Mouse (Mus musculus) hindbrain, embryonic 13.5 days (tissue): ENCODE data around the gene Fbxl20. TPM values are rescaled to one million over a fixed set of nuclear protein-coding genes. Genes with fewer than 3 reads are reported as not detected.
"Not testable (repeated sequence)": the region's sequence is repeated elsewhere in the genome, so short reads cannot be mapped to it uniquely, and the experiment has no call there.

Experiments
- ATAC-seq: fragments of 200-750 bp; cut with Nextera tagmentation; 2 replicates; pipeline ENCODE4 v1.8.0; 2017; ENCODE audit warnings: moderate TSS enrichment; ENCODE audit not compliant: low FRiP score
- H3K27ac ChIP-seq: fragments of 300-500 bp; sonication (generic); 2 replicates; pipeline ENCODE4 v1.5.1; 2015; ENCODE audit warnings: inconsistent platforms, mild to moderate bottlenecking, moderate library complexity
- H3K27me3 ChIP-seq: fragments of 300-500 bp; sonication (generic); 2 replicates; pipeline ENCODE4 v1.6.1; 2015; ENCODE audit warnings: mild to moderate bottlenecking, inconsistent platforms
- H3K36me3 ChIP-seq: fragments of 300-500 bp; sonication (generic); 2 replicates; pipeline ENCODE4 v1.6.1; 2015; ENCODE audit warnings: mild to moderate bottlenecking, inconsistent platforms
- H3K4me1 ChIP-seq: fragments of 300-500 bp; sonication (generic); replicated peaks from 2 replicates; pipeline ENCODE4 v1.6.1; 2015; ENCODE audit warnings: inconsistent platforms
- H3K4me2 ChIP-seq: fragments of 300-500 bp; sonication (generic); 2 replicates; pipeline ENCODE4 v1.6.1; 2015; ENCODE audit warnings: inconsistent platforms, mild to moderate bottlenecking, moderate library complexity
- H3K4me3 ChIP-seq: fragments of 300-500 bp; sonication (generic); 2 replicates; pipeline ENCODE4 v1.5.1; 2015; ENCODE audit warnings: mild to moderate bottlenecking, inconsistent platforms
- H3K9ac ChIP-seq: fragments of 300-500 bp; sonication (generic); 2 replicates; pipeline ENCODE4 v1.6.1; 2015; ENCODE audit warnings: mild to moderate bottlenecking, inconsistent platforms
- H3K9me3 ChIP-seq: fragments of 300-500 bp; sonication (generic); 2 replicates; pipeline ENCODE4 v1.6.1; 2016; ENCODE audit warnings: inconsistent platforms
- WGBS: fragments of 180-500 bp; shearing (Covaris S2); methylation state at CpG from one replicate; pipeline ENCODE4 v1.1.7; 2015; 5-methylcytosine and 5-hydroxymethylcytosine counted together
- polyA plus RNA-seq: library from polyadenylated mRNA; unstranded; fragments of >200 nt; fragmentation: Nextera tagmentation; extraction: Ambion mirVana; gene quantifications from 2 replicates; pipeline ENCODE4 v1.2.1, GENCODE M21; 2015

Gene Fbxl20
- polyA plus RNA-seq, result 26.2 and 30.6 TPM in 2 replicates

DNA sequence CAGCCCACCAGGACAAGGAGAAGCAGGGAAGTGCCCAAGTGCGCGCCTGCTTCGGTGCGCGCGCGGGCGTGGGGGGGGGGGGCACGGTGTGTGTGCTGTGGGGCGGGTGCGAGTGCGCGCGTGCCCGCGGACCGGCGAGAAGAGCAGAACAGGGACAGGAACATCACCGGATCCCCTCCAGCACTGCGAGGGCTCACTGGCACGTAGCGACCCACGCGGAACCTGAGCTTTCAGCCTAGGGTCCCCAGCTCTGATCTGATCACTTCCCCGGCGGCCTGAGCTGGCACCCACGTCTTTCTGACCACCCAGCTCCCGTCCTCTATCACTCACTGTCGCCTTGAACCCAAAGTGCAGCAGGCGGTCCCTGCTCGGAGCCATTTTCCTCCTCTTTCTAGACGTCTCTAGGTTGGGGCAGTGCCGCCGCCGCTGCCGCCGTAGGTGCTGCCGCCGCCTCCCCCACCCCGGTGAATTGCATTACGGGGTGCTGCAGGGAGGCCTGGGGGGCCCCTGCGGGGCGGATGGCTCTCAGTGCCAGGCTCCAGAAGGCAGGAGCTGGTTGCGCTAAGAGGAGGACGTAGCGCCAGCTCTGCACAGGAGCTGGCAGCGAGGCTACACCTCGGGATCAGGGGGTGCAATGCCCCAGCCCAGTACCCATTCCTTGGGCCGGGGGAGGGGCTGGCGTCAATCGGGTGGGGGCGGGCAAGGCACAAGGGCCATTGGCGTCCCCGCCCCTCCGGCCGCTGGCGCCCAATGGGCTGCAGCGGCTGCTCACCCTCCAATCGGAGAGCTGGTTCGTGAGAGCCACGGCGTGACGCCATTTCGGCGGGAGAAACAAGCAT, at the start of gene Fbxl20:
Fbxl20 (minus strand) TSS at position 618 of the 839 bp plus-strand sequence.
- no peaks in the 10 kb centered on the region for H3K9me3 ChIP-seq
- H3K36me3 ChIP-seq, result peaks cover 14% of the 10 kb centered on the region
- H3K4me1 ChIP-seq, result peaks cover 33% of the 10 kb centered on the region
- no peaks in the 10 kb centered on the region for H3K27me3 ChIP-seq
- H3K4me2 ChIP-seq, result peak within 1 kb of the TSS; percentile 75
- peak; percentile 87 for ATAC-seq
- peak within 1 kb of the TSS; percentile 95 for H3K9ac ChIP-seq
- H3K27ac ChIP-seq, result peak within 1 kb of the TSS; percentile 99
- WGBS, result under 1% methylated on average over 64 of the region's 65 CpGs
- H3K4me3 ChIP-seq, result peak within 1 kb of the TSS; percentile 96

DNA sequence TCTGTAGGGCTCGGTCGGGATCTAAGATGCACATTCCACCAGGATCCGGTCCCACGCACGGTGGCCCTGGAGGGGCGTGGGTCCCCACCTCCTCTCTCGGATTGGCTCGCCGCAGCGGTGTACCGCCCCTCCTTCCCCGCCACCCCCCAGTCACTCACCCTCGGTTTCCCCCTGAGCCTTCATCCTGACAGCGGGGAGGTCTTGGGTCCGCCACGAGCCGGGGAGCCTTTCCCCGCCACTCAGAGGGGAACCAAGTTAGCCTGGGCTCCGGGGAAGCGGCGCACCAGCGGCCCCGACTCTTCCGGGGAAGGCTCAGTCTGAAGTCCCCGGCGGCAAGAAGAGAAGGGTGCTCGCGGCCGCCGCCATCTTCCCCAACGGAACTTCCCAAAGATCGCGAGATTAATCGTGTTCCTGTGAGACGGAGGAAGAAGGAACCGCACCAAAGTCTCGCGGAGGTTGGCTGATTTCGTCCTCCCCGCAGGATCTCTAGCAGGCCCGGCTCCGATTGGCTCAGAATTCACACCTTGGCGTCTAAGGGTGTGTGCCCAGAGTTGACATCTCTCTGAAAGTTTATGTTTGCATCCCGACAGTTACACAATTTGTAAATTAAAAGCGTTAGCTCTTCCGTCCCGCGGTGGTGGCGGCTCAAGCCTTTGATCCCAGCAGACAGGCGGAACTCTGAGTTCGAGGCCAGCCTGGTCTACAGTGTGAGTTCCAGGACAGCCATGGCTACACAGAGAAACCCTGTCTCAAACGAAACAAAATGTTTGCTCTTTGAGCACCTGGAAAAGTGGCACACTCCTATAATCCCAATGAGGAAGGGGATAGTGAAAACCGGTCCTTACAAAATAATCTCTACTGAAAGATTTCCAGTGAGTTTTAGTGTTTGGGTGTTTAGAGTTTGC, 43.0 kb upstream of the Fbxl20 start, which contains the start of gene Med1:
Med1 (minus strand) TSS at position 393 of the 905 bp plus-strand sequence.
- Histone ChIP-seq H3K9me3 (no peaks in the 10 kb centered on the region), H3K27ac (peak within 1 kb of the TSS; percentile 95), H3K4me3 (peak within 1 kb of the TSS; percentile 70), H3K9ac (peak within 1 kb of the TSS; percentile 91), H3K27me3 (no peaks in the 10 kb centered on the region), H3K4me2 (peak within 1 kb of the TSS; percentile 82), H3K4me1 (peaks cover 23% of the 10 kb centered on the region), H3K36me3 (peaks cover 21% of the 10 kb centered on the region)
- under 1% methylated on average over 50 of the region's 53 CpGs for WGBS
- peak; percentile 97 for ATAC-seq

DNA sequence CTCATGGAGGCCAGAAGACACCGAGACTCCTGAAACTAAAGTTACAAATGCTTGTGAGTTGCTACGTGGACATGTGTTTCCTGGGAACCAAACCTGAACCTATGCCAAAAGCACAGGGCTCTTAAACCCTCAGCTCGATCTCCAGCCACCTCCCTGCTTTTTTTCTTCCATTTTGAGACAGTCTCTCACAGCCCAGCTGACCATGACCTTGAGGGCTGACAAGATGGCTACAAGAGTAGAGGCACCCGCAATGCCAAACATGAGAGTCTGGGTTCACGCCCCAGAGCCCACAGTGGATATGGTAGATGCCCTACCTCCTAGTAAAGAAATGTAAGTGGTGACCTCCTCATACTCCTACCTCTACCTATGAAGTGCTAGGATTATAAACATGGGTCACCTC, 40.6 kb upstream of the Fbxl20 start:
- H3K9ac ChIP-seq, result peak overlapping the region; percentile 43; the same call in 1 of the 2 replicates
- H3K4me2 ChIP-seq, result no peak overlapping the region
- H3K9me3 ChIP-seq, result no peaks in the 10 kb centered on the region
- peaks cover 23% of the 10 kb centered on the region for H3K4me1 ChIP-seq
- no peak overlapping the region for H3K4me3 ChIP-seq
- H3K36me3 ChIP-seq, result peaks cover 40% of the 10 kb centered on the region
- H3K27me3 ChIP-seq, result no peaks in the 10 kb centered on the region
- 95% methylated on average over 5 of the region's 5 CpGs for WGBS
- no peak overlapping the region for H3K27ac ChIP-seq
- no peak for ATAC-seq

DNA sequence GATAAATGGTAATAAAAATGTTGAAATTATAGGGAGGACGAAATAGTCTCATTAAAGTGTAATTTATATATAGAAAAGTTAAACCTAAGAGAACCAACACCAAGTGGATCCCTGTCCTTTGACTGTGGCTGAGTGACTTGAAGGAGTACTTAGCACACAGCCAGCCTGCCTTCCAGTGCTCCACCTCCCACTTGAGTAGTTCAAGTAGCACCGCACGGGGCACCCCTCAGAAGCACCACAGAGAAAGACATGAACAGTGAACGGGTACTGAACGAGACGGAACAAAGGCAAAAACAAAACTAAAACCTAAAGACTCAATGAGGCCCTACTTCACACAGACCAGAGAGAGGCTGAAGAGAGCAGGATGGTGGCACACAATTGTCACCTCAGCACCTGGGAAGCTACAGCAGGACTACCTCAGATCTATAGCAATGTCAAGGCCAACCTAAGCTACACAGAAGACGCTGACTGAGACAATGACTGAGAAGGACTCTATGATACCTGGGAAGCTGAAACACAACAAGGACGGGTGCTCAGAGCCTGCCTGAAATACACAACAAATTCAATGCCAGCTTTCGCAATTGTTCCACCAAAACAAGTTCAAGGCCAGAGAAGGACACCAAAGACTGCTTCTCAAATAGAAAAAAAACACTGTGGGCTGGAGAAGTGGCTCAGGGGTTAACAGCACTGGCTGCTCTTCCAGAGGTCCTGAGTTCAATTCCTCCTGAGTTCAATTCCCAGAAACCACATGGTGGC, 37.6 kb upstream of the Fbxl20 start:
- Histone ChIP-seq H3K36me3 (peaks cover 69% of the 10 kb centered on the region), H3K9ac (no peak overlapping the region), H3K27ac (no peak overlapping the region), H3K9me3 (no peaks in the 10 kb centered on the region), H3K4me1 (peaks cover 20% of the 10 kb centered on the region), H3K4me3 (no peak overlapping the region), H3K4me2 (no peak overlapping the region), H3K27me3 (no peaks in the 10 kb centered on the region)
- ATAC-seq, result no peak
- 95% methylated on average over 9 of the region's 9 CpGs for WGBS

DNA sequence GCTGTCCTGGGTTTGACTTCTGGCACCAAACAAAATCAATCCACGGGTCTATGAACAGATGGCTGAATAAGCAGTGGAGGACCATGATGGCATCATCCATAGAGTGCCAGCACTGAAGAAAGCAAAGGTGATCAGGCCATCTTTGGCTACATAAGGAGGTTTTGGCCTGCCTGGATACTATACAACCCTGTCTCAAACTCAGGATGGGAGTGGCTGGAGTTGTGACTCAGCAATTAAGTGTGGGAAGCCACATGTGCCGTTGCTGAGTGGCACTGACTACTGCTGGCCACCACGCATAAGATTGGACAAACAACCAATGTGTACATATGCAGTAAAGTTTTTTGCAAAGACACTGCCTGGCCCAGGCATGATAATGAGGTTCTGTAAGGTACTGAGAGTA, 31.9 kb upstream of the Fbxl20 start:
- not testable (repeated sequence) for H3K4me3 ChIP-seq, ATAC-seq, H3K9ac ChIP-seq, H3K4me1 ChIP-seq, H3K27ac ChIP-seq, H3K4me2 ChIP-seq, H3K9me3 ChIP-seq, H3K27me3 ChIP-seq
- peaks cover 83% of the 10 kb centered on the region for H3K36me3 ChIP-seq
- WGBS, result 98% methylated on average over 3 of the region's 3 CpGs

DNA sequence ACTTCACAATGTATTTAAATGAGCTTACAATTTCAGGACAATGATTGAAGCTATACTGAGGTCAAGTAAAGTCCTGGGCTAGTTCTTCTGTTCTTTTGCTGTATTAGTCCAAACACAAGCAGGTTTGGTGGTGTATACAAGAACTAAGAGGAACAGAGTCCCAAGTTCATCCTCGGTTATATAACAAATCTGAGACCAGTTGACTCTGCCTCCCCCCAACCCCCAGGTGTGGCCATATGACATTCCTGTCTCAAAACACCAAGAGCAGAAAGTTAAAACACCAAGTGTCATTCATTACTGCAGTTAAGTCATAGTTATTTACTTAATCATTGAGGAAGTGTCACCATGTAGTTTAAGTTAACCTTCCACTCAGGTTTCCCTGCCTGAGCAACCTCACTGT, 18.2 kb upstream of the Fbxl20 start:
- Histone ChIP-seq H3K4me3 (no peak overlapping the region), H3K9ac (no peak overlapping the region), H3K4me2 (no peak overlapping the region), H3K4me1 (no peaks in the 10 kb centered on the region), H3K9me3 (no peaks in the 10 kb centered on the region), H3K27ac (no peak overlapping the region), H3K27me3 (no peaks in the 10 kb centered on the region), H3K36me3 (peaks cover 75% of the 10 kb centered on the region)
- ATAC-seq, result no peak
- WGBS, result 91% methylated on average over 1 of the region's 1 CpGs

DNA sequence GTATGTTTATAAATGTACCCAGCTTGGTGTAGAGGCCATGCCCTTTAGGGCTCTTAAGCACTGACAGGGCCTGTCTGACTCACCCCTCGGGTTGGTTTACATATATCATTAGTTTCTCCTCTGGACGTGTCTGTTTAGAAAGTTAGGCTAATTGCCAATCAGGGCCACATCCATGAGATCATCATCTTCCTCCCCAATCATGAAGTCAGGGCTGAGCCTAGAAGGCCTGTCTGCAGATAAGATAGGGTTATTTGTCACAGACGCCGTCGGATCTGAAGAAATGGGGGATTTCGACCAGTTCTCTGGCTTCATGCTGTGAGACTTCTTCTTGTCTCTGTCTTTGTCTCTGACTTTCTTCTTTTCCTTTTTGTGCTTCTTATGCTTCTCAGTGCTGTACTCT, 4.9 kb upstream of the Fbxl20 start:
- ATAC-seq, result no peak
- H3K27ac ChIP-seq, result no peak overlapping the region
- H3K36me3 ChIP-seq, result peaks cover 57% of the 10 kb centered on the region
- 84% methylated on average over 6 of the region's 6 CpGs for WGBS
- no peak overlapping the region for H3K4me2 ChIP-seq
- H3K9me3 ChIP-seq, result no peaks in the 10 kb centered on the region
- H3K27me3 ChIP-seq, result no peaks in the 10 kb centered on the region
- no peak overlapping the region for H3K9ac ChIP-seq
- H3K4me1 ChIP-seq, result no peaks in the 10 kb centered on the region
- no peak overlapping the region for H3K4me3 ChIP-seq

DNA sequence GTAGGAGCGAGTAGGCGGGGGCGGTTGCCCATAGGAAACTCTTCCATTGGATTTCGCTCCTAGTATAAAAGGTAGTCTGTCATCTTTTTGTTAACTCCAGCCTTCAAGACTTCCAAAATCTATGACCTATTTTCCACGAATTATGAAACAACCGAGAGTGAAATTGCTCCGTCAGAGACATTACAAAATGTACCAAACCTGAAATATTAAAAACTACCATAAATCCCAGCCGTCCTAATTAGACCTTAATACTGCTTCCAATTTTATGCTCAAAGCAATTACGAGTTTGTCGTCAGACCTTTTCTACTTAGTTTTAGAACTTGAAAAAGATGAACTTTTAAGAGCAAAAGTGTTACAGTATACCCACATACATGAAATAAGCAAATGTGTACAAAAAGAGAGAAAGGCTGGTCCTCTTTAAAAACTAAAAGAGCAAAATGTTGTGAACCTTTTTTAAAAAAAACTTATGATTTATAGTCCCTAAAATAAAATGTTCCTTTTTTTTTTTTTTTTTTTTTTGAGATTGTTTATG, 488 bp upstream of the Fbxl20 start:
- Histone ChIP-seq H3K4me1 (peaks cover 29% of the 10 kb centered on the region), H3K9me3 (no peaks in the 10 kb centered on the region), H3K27me3 (no peaks in the 10 kb centered on the region), H3K4me3 (peak overlapping the region; percentile 96), H3K36me3 (peaks cover 20% of the 10 kb centered on the region), H3K9ac (no peak overlapping the region), H3K27ac (no peak overlapping the region), H3K4me2 (peak overlapping the region; percentile 75)
- ATAC-seq, result no peak
- WGBS, result 13% methylated on average over 10 of the region's 10 CpGs

DNA sequence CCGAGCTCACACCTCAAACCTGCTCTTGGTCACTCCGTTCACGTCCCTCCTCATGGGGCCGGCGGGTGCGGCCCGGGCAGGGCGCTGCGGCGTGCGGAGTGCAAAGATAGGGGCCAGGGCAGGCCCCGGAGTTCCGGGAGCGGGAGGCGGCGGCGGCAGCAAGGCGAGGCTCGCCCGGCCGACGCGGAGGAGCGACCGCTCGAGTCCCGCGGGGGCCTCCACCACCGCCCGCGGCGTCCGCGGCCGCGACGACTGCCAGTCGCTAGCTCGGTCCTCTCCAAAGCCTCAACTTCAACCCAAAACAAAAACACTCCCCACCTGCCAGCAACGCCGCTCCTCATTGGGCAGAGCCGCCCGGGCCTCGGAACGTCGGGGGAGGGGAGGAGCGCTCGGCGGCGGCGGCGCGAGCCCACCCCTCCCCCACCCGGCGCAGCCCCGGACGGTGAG, 876 bp downstream of the Fbxl20 start:
- Histone ChIP-seq H3K4me3 (peak overlapping the region; percentile 96), H3K36me3 (peaks cover 7% of the 10 kb centered on the region), H3K9ac (peak overlapping the region; percentile 95), H3K27ac (peak overlapping the region; percentile 99), H3K4me2 (peak overlapping the region; percentile 75), H3K27me3 (no peaks in the 10 kb centered on the region), H3K9me3 (no peaks in the 10 kb centered on the region), H3K4me1 (peaks cover 33% of the 10 kb centered on the region)
- peak; percentile 91 for ATAC-seq
- under 1% methylated on average over 49 of the region's 57 CpGs for WGBS

DNA sequence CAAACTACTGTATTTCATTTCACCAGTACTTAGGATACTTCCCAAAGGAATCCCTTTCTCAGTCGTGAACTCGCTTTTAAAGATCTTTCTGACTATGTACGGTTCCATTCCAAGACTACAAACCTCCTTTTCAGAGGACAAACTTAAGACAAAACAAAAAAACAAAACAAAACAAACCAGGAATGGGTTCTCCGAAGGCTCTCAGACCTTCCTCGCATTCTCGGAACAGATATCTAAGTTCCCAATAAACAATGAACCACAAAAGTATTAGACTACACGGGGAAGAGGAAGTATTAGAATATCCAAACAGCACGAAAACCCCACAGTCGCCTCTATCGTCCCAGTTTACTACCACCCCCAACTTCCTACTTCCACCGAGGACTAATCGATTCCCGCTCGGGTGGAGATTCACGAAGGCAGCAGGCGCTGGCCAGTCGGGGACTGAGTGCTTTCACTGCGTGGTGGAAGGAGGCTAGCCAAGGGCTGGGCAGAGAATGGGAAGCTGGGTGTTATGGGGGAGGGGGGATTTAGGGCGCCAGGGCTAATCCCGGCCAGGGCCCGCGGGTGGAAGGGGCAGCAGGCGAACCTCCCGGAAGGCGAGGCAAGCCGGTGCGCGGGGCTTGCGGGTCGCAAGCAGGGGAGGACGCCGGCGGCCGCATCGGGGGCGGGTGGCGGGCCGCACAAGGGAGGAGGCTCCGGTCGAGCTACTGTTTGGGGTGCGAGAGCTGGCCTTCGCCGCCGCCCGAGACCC, 1.5 kb downstream of the Fbxl20 start:
- peak overlapping the region; percentile 95 for H3K9ac ChIP-seq
- peak; percentile 38; the same call in 1 of the 2 replicates for ATAC-seq
- 3% methylated on average over 41 of the region's 45 CpGs for WGBS

DNA sequence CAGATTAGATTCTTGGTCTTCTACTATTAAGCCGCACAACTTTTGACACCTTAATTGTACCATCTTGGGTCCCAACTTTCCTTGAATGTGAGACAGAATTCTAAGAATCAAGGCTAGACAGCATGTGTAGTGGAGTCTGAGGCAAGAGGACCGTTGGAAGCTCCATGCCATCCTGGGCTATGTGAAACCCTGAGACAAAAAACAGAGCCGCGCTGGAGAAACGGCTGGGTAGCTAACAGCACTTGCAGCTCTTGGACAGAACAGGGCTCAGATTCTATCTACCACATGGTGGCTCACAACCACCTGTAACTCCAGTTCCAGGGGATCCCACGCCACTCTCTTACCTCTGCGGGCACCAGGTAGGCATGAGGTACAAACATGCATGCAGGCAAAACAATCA, 4.3 kb downstream of the Fbxl20 start:
- 85% methylated on average over 7 of the region's 7 CpGs for WGBS
- H3K4me2 ChIP-seq, result no peak overlapping the region
- no peak for ATAC-seq
- H3K4me1 ChIP-seq, result peaks cover 33% of the 10 kb centered on the region
- H3K4me3 ChIP-seq, result no peak overlapping the region
- no peak overlapping the region for H3K9ac ChIP-seq
- H3K27ac ChIP-seq, result no peak overlapping the region
- no peaks in the 10 kb centered on the region; the same call in 1 of the 2 replicates for H3K36me3 ChIP-seq
- H3K9me3 ChIP-seq, result no peaks in the 10 kb centered on the region
- H3K27me3 ChIP-seq, result no peaks in the 10 kb centered on the region

More for the DNA sequence above, 1.5 kb downstream of the Fbxl20 start:
- Histone ChIP-seq H3K27ac (peak overlapping the region; percentile 99), H3K9me3 (no peaks in the 10 kb centered on the region), H3K36me3 (peaks cover 2% of the 10 kb centered on the region; the same call in 1 of the 2 replicates), H3K4me1 (peaks cover 33% of the 10 kb centered on the region), H3K27me3 (no peaks in the 10 kb centered on the region), H3K4me2 (peak overlapping the region; percentile 75), H3K4me3 (peak overlapping the region; percentile 96)
